Mouse (Mus musculus) myocyte (in vitro differentiated cells): ENCODE data around the gene Phyhd1.

Experiments
- CEBPB ChIP-seq: IDR thresholded peaks from 2 replicates; pipeline ENCODE4 v1.6.1; 2011; ENCODE audit warnings: mild to moderate bottlenecking, moderate library complexity; ENCODE audit not compliant: poor library complexity, insufficient read depth, severe bottlenecking
- E2F4 ChIP-seq: IDR thresholded peaks from one replicate; pipeline ENCODE4 v1.6.1; 2011; ENCODE audit warnings: mild to moderate bottlenecking, control low read depth, moderate library complexity; ENCODE audit not compliant: insufficient read depth
- MAX ChIP-seq: IDR thresholded peaks from one replicate; pipeline ENCODE4 v1.6.1; 2011; ENCODE audit warnings: low read depth, mild to moderate bottlenecking, control low read depth
- MYOG ChIP-seq, 3 experiments: IDR thresholded peaks; one replicate each; pipeline ENCODE4 v1.6.1; 2011; ENCODE audit warnings: control low read depth in 2 of 3, low read depth in 2 of 3, mild to moderate bottlenecking in 2 of 3; ENCODE audit not compliant: insufficient read length in 2 of 3, control insufficient read depth in 1 of 3, insufficient read depth in 1 of 3
- POLR2A ChIP-seq: IDR thresholded peaks from one replicate; pipeline ENCODE4 v1.6.1; 2011; ENCODE audit warnings: low read depth, mild to moderate bottlenecking, control low read depth, moderate library complexity; ENCODE audit not compliant: insufficient read length
- POLR2AphosphoS2 ChIP-seq: IDR thresholded peaks from one replicate; pipeline ENCODE4 v1.6.1; 2011; ENCODE audit warnings: low read depth, control low read depth; ENCODE audit not compliant: insufficient read length
- REST ChIP-seq: IDR thresholded peaks from one replicate; pipeline ENCODE4 v1.6.1; 2011; ENCODE audit warnings: mild to moderate bottlenecking, control low read depth, moderate library complexity; ENCODE audit not compliant: insufficient read depth, insufficient read length
- SRF ChIP-seq: IDR thresholded peaks from one replicate; pipeline ENCODE4 v1.6.1; 2011; ENCODE audit warnings: low read depth; ENCODE audit not compliant: control insufficient read depth, insufficient read length
- TCF12 ChIP-seq: IDR thresholded peaks from one replicate; pipeline ENCODE4 v1.6.1; 2011; ENCODE audit warnings: mild to moderate bottlenecking, control low read depth; ENCODE audit not compliant: poor library complexity, insufficient read depth, severe bottlenecking
- TCF3 ChIP-seq: IDR thresholded peaks from one replicate; pipeline ENCODE4 v1.6.1; 2011; ENCODE audit warnings: low read depth, control low read depth; ENCODE audit not compliant: insufficient read length
- USF1 ChIP-seq: IDR thresholded peaks from one replicate; pipeline ENCODE4 v1.6.1; 2011; ENCODE audit warnings: low read depth, mild to moderate bottlenecking, control low read depth, moderate library complexity

GRCm38 (mm10) chr2:30299966-30300365 lies 34.0 kb downstream of the Phyhd1 start:
- TF ChIP-seq POLR2AphosphoS2 = no peak
- no peak for TF ChIP-seq MYOG (IDR thresholded peaks at IDR 0.05; ENCODE audit: control insufficient read depth in 1 of 3, insufficient read depth in 1 of 3, insufficient read length in 2 of 3, low read depth in 2 of 3)
- TF ChIP-seq POLR2A = no peak
- no peak for TF ChIP-seq MAX
- TF ChIP-seq CEBPB = no peak
- TF ChIP-seq USF1 = no peak
- TF ChIP-seq TCF12 = no peak
- no peak for TF ChIP-seq TCF3
- TF ChIP-seq E2F4 = no peak
- no peak for TF ChIP-seq REST
- no peak for TF ChIP-seq SRF
